Mouse (Mus musculus): ENCODE measurements around the gene Map3k5. TPM values are rescaled to one million over a fixed set of nuclear protein-coding genes. Genes with fewer than 3 reads are reported as not detected.

Gene Map3k5
- polyA plus RNA-seq, 1 experiment: 12.1 TPM

DNA sequence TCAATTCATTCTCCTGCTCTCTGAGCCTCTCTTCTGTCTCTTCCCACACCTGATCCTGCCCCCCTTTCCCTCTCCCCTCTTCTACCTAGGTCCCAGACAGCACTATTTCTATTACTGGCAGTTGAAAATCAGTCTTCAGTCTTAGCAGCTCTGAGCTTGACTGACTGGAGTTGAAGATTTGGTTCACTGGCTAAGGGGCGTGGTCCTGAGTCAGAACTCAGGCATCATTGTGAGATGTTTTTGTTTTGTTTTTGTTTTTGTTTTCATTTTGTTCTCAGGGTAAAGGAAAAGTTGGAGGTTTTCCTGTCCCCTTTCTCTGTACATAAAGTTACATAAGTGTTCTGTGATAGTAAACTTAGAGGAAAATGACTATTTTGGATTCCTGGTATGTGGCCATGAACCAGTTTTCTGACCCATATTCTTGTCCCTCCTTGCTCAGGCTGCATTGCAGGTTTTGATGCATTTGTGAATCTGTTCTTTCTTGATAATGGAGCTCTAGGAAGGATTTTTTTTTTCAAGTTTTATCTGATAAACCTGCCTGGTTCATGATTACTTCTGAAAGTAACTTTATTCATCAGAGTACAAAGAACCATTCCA is 131.9 kb downstream of the Map3k5 start:
- no peaks in the 10 kb centered on the region for H3K27me3 ChIP-seq (ENCODE audit: control insufficient read depth, insufficient read depth, low read length)
- no peak for DNase-seq
- H3K4me3 ChIP-seq (replicated peaks; ENCODE audit: insufficient read depth, low read depth, low read length): no peak overlapping the region
- TF ChIP-seq POLR2A (IDR thresholded peaks at IDR 0.05; ENCODE audit: borderline replicate concordance, insufficient read depth, low read length) (no peak), CTCF (IDR thresholded peaks at IDR 0.05; ENCODE audit: borderline replicate concordance, insufficient read depth, low read depth, low read length) (no peak)
- 85% methylated on average over 1 of the region's 1 CpGs for WGBS
- H3K27ac ChIP-seq (ENCODE audit: insufficient read depth, low read length): no peak overlapping the region
- H3K4me1 ChIP-seq (ENCODE audit: control insufficient read depth, insufficient read depth, low read length): no peaks in the 10 kb centered on the region

DNA sequence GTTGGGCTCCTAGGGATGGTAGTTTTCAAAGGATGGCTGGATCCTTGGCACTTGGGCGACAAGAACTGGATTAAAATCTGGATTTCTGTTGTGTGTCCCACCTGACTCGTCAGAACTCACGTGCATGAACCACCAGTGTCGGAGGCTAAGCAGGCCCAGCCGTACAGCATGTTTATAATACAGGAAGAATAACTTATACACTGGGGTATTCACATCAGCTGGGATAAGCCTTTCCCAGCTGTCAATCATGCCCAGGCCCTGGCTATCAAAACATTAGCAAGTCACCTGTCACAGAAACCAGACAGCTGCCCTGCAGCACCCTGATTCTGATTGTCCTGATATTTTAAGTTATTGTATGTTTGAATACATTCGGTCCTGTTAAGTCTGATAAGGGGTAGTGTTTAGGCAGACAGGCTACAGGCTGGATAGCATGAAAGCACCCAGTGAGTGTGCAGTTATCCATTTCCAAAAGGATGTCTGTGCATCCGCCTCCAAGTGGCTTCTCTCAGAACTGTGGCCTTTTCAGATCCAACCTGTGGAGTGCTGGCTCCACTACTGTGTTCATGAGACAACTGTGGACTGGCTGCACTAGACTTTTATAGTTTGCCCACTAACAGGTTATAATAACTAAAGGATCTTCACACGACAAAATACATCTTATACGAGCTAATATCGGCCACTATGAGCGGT is 135.6 kb downstream of the Map3k5 start:
- 91% methylated on average over 11 of the region's 11 CpGs for WGBS
- Histone ChIP-seq H3K4me1 (ENCODE audit: control insufficient read depth, insufficient read depth, low read length) (peaks cover 9% of the 10 kb centered on the region; the same call in 1 of the 2 replicates), H3K27me3 (ENCODE audit: control insufficient read depth, insufficient read depth, low read length) (no peaks in the 10 kb centered on the region), H3K4me3 (replicated peaks; ENCODE audit: insufficient read depth, low read depth, low read length) (no peak overlapping the region), H3K27ac (ENCODE audit: insufficient read depth, low read length) (no peak overlapping the region)
- DNase-seq: no peak
- TF ChIP-seq POLR2A (IDR thresholded peaks at IDR 0.05; ENCODE audit: borderline replicate concordance, insufficient read depth, low read length): no peak
- TF ChIP-seq CTCF (IDR thresholded peaks at IDR 0.05; ENCODE audit: borderline replicate concordance, insufficient read depth, low read depth, low read length): no peak

DNA sequence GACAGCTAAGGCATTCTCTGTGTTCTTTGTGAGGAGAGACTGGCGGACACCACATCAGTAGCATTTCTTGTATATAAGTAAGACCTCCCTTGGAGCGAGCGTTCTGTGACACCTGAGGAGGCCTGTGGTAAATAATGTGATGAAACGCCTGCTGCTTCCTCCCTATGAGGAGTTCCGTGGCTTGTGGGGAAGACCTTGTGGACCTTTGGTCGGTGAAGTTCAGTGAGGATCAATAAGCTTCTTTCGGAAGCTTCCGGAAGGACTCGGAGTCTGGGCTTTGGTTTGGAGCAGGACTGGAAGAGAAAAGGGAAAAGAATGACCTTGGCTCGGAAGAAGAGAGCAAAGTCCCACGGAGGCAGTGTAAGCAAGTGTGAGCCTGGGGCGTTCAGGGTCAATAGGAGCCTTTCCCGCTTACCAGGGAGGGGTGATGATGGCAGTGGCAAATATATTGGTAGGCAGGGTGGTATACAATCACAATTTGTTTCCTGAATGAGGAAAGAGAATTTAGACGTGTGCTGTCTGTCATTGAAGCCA is 136.4 kb downstream of the Map3k5 start:
- H3K4me1 ChIP-seq (ENCODE audit: control insufficient read depth, insufficient read depth, low read length): peaks cover 9% of the 10 kb centered on the region; the same call in 1 of the 2 replicates

DNA sequence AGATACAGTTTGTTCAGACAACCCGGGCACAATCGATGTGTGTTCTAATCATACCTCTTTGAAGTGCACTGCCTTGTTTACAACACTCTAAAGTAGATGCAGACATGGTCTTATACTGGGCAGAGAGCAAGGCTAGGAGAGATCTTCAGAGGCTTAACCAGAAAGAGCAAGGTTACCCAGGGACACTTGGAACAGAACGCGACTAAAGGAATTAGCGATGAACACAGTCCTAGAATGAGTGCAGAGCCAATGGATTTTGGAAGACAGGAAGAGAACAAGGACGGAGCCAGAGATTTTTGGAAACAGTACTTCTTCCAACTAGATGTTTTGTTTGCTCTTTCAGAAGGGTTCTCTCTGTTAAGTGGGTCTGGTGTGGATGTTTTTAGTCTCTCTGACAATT is 137.4 kb downstream of the Map3k5 start:
- Histone ChIP-seq H3K27me3 (ENCODE audit: control insufficient read depth, insufficient read depth, low read length) (no peaks in the 10 kb centered on the region), H3K4me1 (ENCODE audit: control insufficient read depth, insufficient read depth, low read length) (peaks cover 9% of the 10 kb centered on the region; the same call in 1 of the 2 replicates), H3K4me3 (replicated peaks; ENCODE audit: insufficient read depth, low read depth, low read length) (no peak overlapping the region), H3K27ac (ENCODE audit: insufficient read depth, low read length) (no peak overlapping the region)
- TF ChIP-seq POLR2A (IDR thresholded peaks at IDR 0.05; ENCODE audit: borderline replicate concordance, insufficient read depth, low read length) (no peak), CTCF (IDR thresholded peaks at IDR 0.05; ENCODE audit: borderline replicate concordance, insufficient read depth, low read depth, low read length) (no peak)
- WGBS: 28% methylated on average over 6 of the region's 6 CpGs
- DNase-seq: peak in 1 of 2 experiments; percentile 40

More for the DNA sequence above, 136.4 kb downstream of the Map3k5 start:
- 89% methylated on average over 14 of the region's 14 CpGs for WGBS
- Histone ChIP-seq H3K4me3 (replicated peaks; ENCODE audit: insufficient read depth, low read depth, low read length) (no peak overlapping the region), H3K27me3 (ENCODE audit: control insufficient read depth, insufficient read depth, low read length) (no peaks in the 10 kb centered on the region), H3K27ac (ENCODE audit: insufficient read depth, low read length) (no peak overlapping the region)
- TF ChIP-seq POLR2A (IDR thresholded peaks at IDR 0.05; ENCODE audit: borderline replicate concordance, insufficient read depth, low read length): no peak
- no peak for TF ChIP-seq CTCF (IDR thresholded peaks at IDR 0.05; ENCODE audit: borderline replicate concordance, insufficient read depth, low read depth, low read length)
- DNase-seq: no peak

DNA sequence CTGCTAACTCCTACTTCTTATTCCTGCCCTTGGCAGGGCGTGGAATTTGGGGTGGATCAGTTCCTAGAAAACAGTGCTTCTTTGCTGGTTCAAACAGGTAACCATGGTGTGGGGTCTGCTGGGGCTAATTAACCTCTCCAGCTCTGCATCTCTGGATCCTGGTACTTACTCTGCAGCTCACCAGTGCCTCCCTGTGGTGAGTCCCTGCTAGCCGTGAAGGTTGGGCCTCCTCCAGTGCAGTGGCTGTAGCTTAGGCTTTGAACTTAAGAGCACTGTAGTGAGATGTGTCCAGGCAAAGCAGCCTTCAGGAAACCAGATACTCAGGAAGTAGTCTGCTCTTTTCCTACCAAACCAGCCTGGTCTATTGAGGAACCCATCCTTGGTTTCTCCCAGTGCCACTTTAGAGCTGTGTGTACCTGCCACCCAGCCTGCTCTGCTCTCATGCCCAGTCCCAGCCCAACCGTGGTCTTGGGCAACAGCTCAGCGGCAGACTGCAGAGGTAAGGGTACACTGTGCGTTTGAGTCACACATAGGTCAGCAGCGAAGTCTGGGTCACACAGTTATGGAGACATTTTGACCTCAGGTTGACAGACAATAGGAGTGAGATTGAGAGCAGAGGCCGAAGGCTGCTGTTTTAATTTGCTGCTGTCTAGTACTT is 139.1 kb downstream of the Map3k5 start:
- H3K27me3 ChIP-seq (ENCODE audit: control insufficient read depth, insufficient read depth, low read length): no peaks in the 10 kb centered on the region
- H3K27ac ChIP-seq (ENCODE audit: insufficient read depth, low read length): no peak overlapping the region
- H3K4me3 ChIP-seq (replicated peaks; ENCODE audit: insufficient read depth, low read depth, low read length): peak overlapping the region; percentile 7
- TF ChIP-seq POLR2A (IDR thresholded peaks at IDR 0.05; ENCODE audit: borderline replicate concordance, insufficient read depth, low read length): no peak
- TF ChIP-seq CTCF (IDR thresholded peaks at IDR 0.05; ENCODE audit: borderline replicate concordance, insufficient read depth, low read depth, low read length): peak; percentile 98
- H3K4me1 ChIP-seq (ENCODE audit: control insufficient read depth, insufficient read depth, low read length): peaks cover 9% of the 10 kb centered on the region; the same call in 1 of the 2 replicates
- 73% methylated on average over 7 of the region's 7 CpGs for WGBS
- DNase-seq: peak; percentile 80 to 88

DNA sequence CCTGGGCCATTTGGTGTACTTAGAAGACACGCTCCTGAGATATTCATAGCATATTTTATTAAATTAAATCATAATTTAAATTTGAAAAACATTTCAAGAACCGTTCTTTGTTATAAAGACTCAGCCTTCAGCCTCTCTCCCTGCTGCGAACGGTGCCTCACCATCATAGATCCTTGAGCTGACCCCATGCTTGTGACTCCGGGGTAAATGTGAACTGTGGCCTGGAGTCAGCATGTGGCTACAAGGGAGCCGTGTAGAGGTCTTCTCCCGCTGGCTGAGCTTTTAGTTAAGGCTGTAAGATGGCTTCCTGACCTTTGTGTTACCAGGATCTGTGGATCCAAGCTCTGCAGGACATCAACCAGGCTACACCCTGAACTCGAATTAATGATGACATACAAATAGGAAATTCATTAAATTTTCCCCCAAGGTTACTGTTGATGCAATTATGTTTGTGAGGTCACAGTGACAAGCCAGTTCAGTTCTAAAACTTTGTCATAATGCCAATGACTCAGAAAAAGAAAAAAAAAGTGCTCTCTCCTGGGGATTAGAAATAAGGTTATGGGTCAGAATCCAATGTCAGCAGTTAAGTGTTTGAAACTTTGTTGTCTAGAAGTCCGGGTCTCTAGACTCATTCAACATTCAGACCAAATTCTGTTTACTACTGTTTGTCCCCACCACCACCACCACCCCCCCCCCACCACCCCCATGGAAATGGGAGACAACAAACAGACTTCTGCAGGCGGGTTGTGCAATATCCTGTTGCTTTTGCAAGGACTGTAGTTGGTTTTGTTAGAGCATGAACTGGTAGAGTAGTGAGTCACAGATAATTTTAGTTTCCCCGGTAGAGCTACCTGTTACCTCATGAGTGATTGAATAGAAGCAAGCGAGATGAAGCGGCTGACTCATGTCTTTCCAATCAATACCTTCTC is 142.5 kb downstream of the Map3k5 start:
- Histone ChIP-seq H3K4me1 (ENCODE audit: control insufficient read depth, insufficient read depth, low read length) (peaks cover 6% of the 10 kb centered on the region; the same call in 1 of the 2 replicates), H3K4me3 (replicated peaks; ENCODE audit: insufficient read depth, low read depth, low read length) (no peak overlapping the region), H3K27me3 (ENCODE audit: control insufficient read depth, insufficient read depth, low read length) (no peaks in the 10 kb centered on the region), H3K27ac (ENCODE audit: insufficient read depth, low read length) (no peak overlapping the region)
- DNase-seq: no peak
- WGBS: 68% methylated on average over 13 of the region's 13 CpGs
- TF ChIP-seq POLR2A (IDR thresholded peaks at IDR 0.05; ENCODE audit: borderline replicate concordance, insufficient read depth, low read length) (no peak), CTCF (IDR thresholded peaks at IDR 0.05; ENCODE audit: borderline replicate concordance, insufficient read depth, low read depth, low read length) (no peak)

DNA sequence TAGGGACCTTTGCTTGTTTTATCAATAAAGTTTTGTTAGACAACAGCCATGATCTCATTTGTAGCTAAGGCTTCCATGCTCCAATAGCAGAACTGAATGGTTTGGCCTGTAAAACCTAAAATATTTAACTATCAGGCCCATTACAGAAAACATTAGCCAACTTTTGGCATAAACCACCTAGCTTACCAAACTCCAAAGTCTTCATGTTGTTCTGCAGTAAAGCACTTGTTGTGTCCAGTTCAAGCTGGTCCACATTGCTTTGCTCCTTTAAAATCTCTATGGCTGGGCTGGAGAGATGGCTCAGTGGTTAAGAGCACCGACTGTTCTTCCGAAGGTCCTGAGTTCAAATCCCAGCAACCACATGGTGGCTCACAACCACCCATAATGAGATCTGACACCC is 144.1 kb downstream of the Map3k5 start:
- WGBS: 95% methylated on average over 2 of the region's 2 CpGs
- Histone ChIP-seq H3K27me3 (ENCODE audit: control insufficient read depth, insufficient read depth, low read length) (no peaks in the 10 kb centered on the region), H3K27ac (ENCODE audit: insufficient read depth, low read length) (no peak overlapping the region), H3K4me3 (replicated peaks; ENCODE audit: insufficient read depth, low read depth, low read length) (no peak overlapping the region), H3K4me1 (ENCODE audit: control insufficient read depth, insufficient read depth, low read length) (no peaks in the 10 kb centered on the region)
- no peak for DNase-seq
- TF ChIP-seq POLR2A (IDR thresholded peaks at IDR 0.05; ENCODE audit: borderline replicate concordance, insufficient read depth, low read length) (no peak), CTCF (IDR thresholded peaks at IDR 0.05; ENCODE audit: borderline replicate concordance, insufficient read depth, low read depth, low read length) (no peak)

All from cerebellum, adult 2 months (tissue).